Mouse (Mus musculus) myocyte (in vitro differentiated cells): ENCODE results near the gene Lrmda. TPM values are rescaled to one million over a fixed set of nuclear protein-coding genes. Genes with fewer than 3 reads are reported as not detected.

Source experiments
- H3K27me3 ChIP-seq: one replicate; pipeline ENCODE4 v1.6.1; 2011; ENCODE audit not compliant: control insufficient read depth, insufficient read depth, insufficient read length
- H3K36me3 ChIP-seq: one replicate; pipeline ENCODE4 v1.6.1; 2011; ENCODE audit not compliant: control insufficient read depth, insufficient read depth
- H3K4me2 ChIP-seq: one replicate; pipeline ENCODE4 v1.6.1; 2011; ENCODE audit warnings: low read depth, control low read depth
- H3K4me3 ChIP-seq: one replicate; pipeline ENCODE4 v1.5.1; 2011; ENCODE audit warnings: mild to moderate bottlenecking, control low read depth, moderate library complexity
- H3K79me2 ChIP-seq: one replicate; pipeline ENCODE4 v1.6.1; 2011; ENCODE audit not compliant: control insufficient read depth, insufficient read depth
- H3ac ChIP-seq: one replicate; pipeline ENCODE4 v1.6.1; 2011; ENCODE audit not compliant: control insufficient read depth, insufficient read length
- CEBPB ChIP-seq: IDR thresholded peaks from 2 replicates; pipeline ENCODE4 v1.6.1; 2011; ENCODE audit warnings: mild to moderate bottlenecking, moderate library complexity; ENCODE audit not compliant: poor library complexity, insufficient read depth, severe bottlenecking
- E2F4 ChIP-seq: IDR thresholded peaks from one replicate; pipeline ENCODE4 v1.6.1; 2011; ENCODE audit warnings: mild to moderate bottlenecking, control low read depth, moderate library complexity; ENCODE audit not compliant: insufficient read depth
- MAX ChIP-seq: IDR thresholded peaks from one replicate; pipeline ENCODE4 v1.6.1; 2011; ENCODE audit warnings: low read depth, mild to moderate bottlenecking, control low read depth
- MYOD1 ChIP-seq, 3 experiments: IDR thresholded peaks; one replicate each; pipeline ENCODE4 v1.6.1; 2011; ENCODE audit warnings: control low read depth in 2 of 3, low read depth in 2 of 3, mild to moderate bottlenecking in 2 of 3, moderate library complexity in 1 of 3; ENCODE audit not compliant: insufficient read length in 2 of 3, control insufficient read depth in 1 of 3
- MYOG ChIP-seq, 3 experiments: IDR thresholded peaks; one replicate each; pipeline ENCODE4 v1.6.1; 2011; ENCODE audit warnings: control low read depth in 2 of 3, low read depth in 2 of 3, mild to moderate bottlenecking in 2 of 3; ENCODE audit not compliant: insufficient read length in 2 of 3, control insufficient read depth in 1 of 3, insufficient read depth in 1 of 3
- POLR2A ChIP-seq: IDR thresholded peaks from one replicate; pipeline ENCODE4 v1.6.1; 2011; ENCODE audit warnings: low read depth, mild to moderate bottlenecking, control low read depth, moderate library complexity; ENCODE audit not compliant: insufficient read length
- POLR2AphosphoS2 ChIP-seq: IDR thresholded peaks from one replicate; pipeline ENCODE4 v1.6.1; 2011; ENCODE audit warnings: low read depth, control low read depth; ENCODE audit not compliant: insufficient read length
- REST ChIP-seq: IDR thresholded peaks from one replicate; pipeline ENCODE4 v1.6.1; 2011; ENCODE audit warnings: mild to moderate bottlenecking, control low read depth, moderate library complexity; ENCODE audit not compliant: insufficient read depth, insufficient read length
- SRF ChIP-seq: IDR thresholded peaks from one replicate; pipeline ENCODE4 v1.6.1; 2011; ENCODE audit warnings: low read depth; ENCODE audit not compliant: control insufficient read depth, insufficient read length
- TCF12 ChIP-seq: IDR thresholded peaks from one replicate; pipeline ENCODE4 v1.6.1; 2011; ENCODE audit warnings: mild to moderate bottlenecking, control low read depth; ENCODE audit not compliant: poor library complexity, insufficient read depth, severe bottlenecking
- TCF3 ChIP-seq: IDR thresholded peaks from one replicate; pipeline ENCODE4 v1.6.1; 2011; ENCODE audit warnings: low read depth, control low read depth; ENCODE audit not compliant: insufficient read length
- USF1 ChIP-seq: IDR thresholded peaks from one replicate; pipeline ENCODE4 v1.6.1; 2011; ENCODE audit warnings: low read depth, mild to moderate bottlenecking, control low read depth, moderate library complexity
- polyA plus RNA-seq: library from polyadenylated mRNA; unstranded; fragments of >200 nt; fragmentation: generic; extraction: Trizol; gene quantifications from one replicate; pipeline ENCODE4 v1.2.1, GENCODE M21; 2012; ENCODE audit warnings: missing spikeins

Gene Lrmda
- polyA plus RNA-seq, 1 experiment, result 1.9 TPM

DNA sequence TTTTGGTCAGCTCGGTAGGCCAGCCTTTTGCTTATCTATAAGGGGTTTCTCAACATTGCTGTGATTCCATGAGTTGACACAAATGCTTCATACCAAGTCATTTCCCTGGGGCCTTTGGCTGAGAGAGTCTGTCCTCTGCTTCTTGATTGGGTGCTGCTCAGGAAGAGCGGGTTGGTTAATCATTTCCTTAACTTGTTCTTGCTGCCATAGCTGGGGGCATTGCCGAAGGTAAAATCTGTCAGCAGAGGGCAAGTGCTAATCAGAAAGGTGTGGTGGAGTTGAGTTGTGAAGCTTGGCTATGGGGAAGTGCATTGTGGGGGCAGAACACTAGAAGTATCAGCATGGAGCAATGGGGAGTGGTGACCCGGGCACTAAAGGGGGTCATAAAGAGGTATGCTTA lies 106.8 kb downstream of the Lrmda start:
- TF ChIP-seq TCF3 (no peak), CEBPB (no peak), MYOG (IDR thresholded peaks at IDR 0.05; ENCODE audit: control insufficient read depth in 1 of 3, insufficient read depth in 1 of 3, insufficient read length in 2 of 3, low read depth in 2 of 3) (no peak), SRF (no peak), POLR2A (no peak), MYOD1 (IDR thresholded peaks at IDR 0.05; ENCODE audit: control insufficient read depth in 1 of 3, insufficient read length in 2 of 3, low read depth in 2 of 3) (no peak), MAX (no peak), USF1 (no peak), TCF12 (no peak), E2F4 (no peak), POLR2AphosphoS2 (no peak), REST (no peak)
- no peak overlapping the region for H3K4me2 ChIP-seq
- H3K4me3 ChIP-seq, result no peak overlapping the region
- H3K36me3 ChIP-seq, result no peaks in the 10 kb centered on the region
- H3K79me2 ChIP-seq, result no peaks in the 10 kb centered on the region
- no peak overlapping the region for H3ac ChIP-seq
- peaks cover 13% of the 10 kb centered on the region for H3K27me3 ChIP-seq

DNA sequence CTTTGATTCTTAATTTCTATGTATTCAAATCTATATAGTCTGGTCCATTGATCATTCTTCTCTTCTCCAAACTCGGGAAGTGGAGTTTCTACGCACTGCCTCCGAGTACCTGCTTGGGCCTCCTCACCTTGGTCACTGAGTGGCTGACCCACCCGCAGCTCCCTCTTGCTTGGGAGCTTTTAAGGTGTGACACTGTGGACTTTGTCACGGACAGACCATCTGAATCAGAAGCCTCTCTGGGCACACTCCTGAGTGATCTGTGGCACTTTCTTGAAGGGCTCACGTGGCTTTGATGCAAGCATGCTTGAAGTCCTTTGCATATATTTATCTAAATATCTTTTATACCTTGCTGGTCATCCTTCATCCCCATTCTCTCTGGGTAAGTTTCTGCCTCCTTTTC lies 107.3 kb downstream of the Lrmda start:
- no peak for TF ChIP-seq MYOD1 (IDR thresholded peaks at IDR 0.05; ENCODE audit: control insufficient read depth in 1 of 3, insufficient read length in 2 of 3, low read depth in 2 of 3)
- no peak for TF ChIP-seq TCF12
- TF ChIP-seq MYOG (IDR thresholded peaks at IDR 0.05; ENCODE audit: control insufficient read depth in 1 of 3, insufficient read depth in 1 of 3, insufficient read length in 2 of 3, low read depth in 2 of 3), result no peak
- TF ChIP-seq CEBPB, result no peak
- no peak for TF ChIP-seq USF1
- no peak for TF ChIP-seq TCF3
- no peak for TF ChIP-seq SRF
- H3K79me2 ChIP-seq, result no peaks in the 10 kb centered on the region
- no peak overlapping the region for H3K4me3 ChIP-seq
- H3K4me2 ChIP-seq, result no peak overlapping the region
- H3ac ChIP-seq, result no peak overlapping the region
- no peaks in the 10 kb centered on the region for H3K36me3 ChIP-seq
- H3K27me3 ChIP-seq, result peaks cover 13% of the 10 kb centered on the region

- TF ChIP-seq MYOG (IDR thresholded peaks at IDR 0.05; ENCODE audit: control insufficient read depth in 1 of 3, insufficient read depth in 1 of 3, insufficient read length in 2 of 3, low read depth in 2 of 3) (no peak), SRF (no peak), POLR2AphosphoS2 (no peak), E2F4 (no peak), REST (no peak), TCF12 (no peak), MAX (no peak), TCF3 (no peak), CEBPB (no peak), MYOD1 (IDR thresholded peaks at IDR 0.05; ENCODE audit: control insufficient read depth in 1 of 3, insufficient read length in 2 of 3, low read depth in 2 of 3) (no peak), POLR2A (no peak), USF1 (no peak)
- no peaks in the 10 kb centered on the region for H3K36me3 ChIP-seq
Observed at GRCm38 (mm10) chr14:22130950-22131585, 111.6 kb downstream of the Lrmda start.

DNA sequence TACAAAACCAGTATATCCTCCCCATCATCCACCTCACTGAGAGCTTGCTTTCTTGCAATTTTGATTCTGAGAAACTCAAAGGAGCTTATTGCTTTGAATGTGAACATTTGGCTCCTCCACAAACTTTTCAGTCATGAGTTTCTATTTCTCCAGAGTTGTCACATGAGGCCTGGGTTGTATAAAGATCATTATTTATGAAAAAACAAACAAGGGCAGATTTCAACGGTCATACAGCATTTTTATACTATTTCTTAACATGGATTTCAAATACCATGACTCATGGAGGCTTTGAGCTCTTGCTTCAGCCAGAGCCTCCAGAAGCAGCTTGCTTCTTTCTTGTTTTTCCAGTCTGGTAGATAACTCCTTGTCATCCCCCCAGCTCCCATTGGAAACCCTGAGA lies 119.8 kb downstream of the Lrmda start:
- Histone ChIP-seq H3K4me2 (no peak overlapping the region), H3K36me3 (no peaks in the 10 kb centered on the region), H3K79me2 (no peaks in the 10 kb centered on the region), H3K4me3 (no peak overlapping the region), H3ac (no peak overlapping the region), H3K27me3 (no peaks in the 10 kb centered on the region)
- TF ChIP-seq USF1, result no peak

More at GRCm38 (mm10) chr14:22130950-22131585, 111.6 kb downstream of the Lrmda start:
- H3ac ChIP-seq, result no peak overlapping the region
- no peak overlapping the region for H3K4me2 ChIP-seq
- H3K27me3 ChIP-seq, result peaks cover 4% of the 10 kb centered on the region
- no peaks in the 10 kb centered on the region for H3K79me2 ChIP-seq
- no peak overlapping the region for H3K4me3 ChIP-seq

- H3K36me3 ChIP-seq, result no peaks in the 10 kb centered on the region
- H3K79me2 ChIP-seq, result no peaks in the 10 kb centered on the region
- no peaks in the 10 kb centered on the region for H3K27me3 ChIP-seq
- no peak overlapping the region for H3K4me2 ChIP-seq
- H3K4me3 ChIP-seq, result no peak overlapping the region
- TF ChIP-seq TCF3 (no peak), MYOD1 (IDR thresholded peaks at IDR 0.05; ENCODE audit: control insufficient read depth in 1 of 3, insufficient read length in 2 of 3, low read depth in 2 of 3) (no peak), SRF (no peak), MYOG (IDR thresholded peaks at IDR 0.05; ENCODE audit: control insufficient read depth in 1 of 3, insufficient read depth in 1 of 3, insufficient read length in 2 of 3, low read depth in 2 of 3) (no peak), POLR2A (no peak), POLR2AphosphoS2 (no peak), MAX (no peak)
- H3ac ChIP-seq, result no peak overlapping the region
Observed at GRCm38 (mm10) chr14:22144014-22144413, 124.5 kb downstream of the Lrmda start.
